Mouse (Mus musculus): ENCODE data around the gene Naa35. TPM values are rescaled to one million over a fixed set of nuclear protein-coding genes. Genes with fewer than 3 reads are reported as not detected.

The Naa35 gene
- 119 and 124 TPM in 2 replicates for polyA plus RNA-seq (2014; fragmentation: Nextera tagmentation; extraction: Ambion mirVana)

GRCm38 (mm10) chr13:59584947-59585647, at the start of gene Naa35, which contains the start of gene Agtpbp1:
Naa35 (plus strand) TSS chr13:59585259.
Agtpbp1 (minus strand) TSS chr13:59585227.
- H3K4me2 ChIP-seq (replicated peaks) = peak within 1 kb of the TSS; percentile 93
- H3K27ac ChIP-seq = peak within 1 kb of the TSS; percentile 90
- ATAC-seq (ENCODE audit: low FRiP score) (peak; percentile 98), DNase-seq (ENCODE audit: low spot score) (peak; percentile 98)
- H3K27me3 ChIP-seq (ENCODE audit: control insufficient read depth, insufficient read depth, low read length) = no peaks in the 10 kb centered on the region
- peaks cover 26% of the 10 kb centered on the region for H3K4me1 ChIP-seq (replicated peaks; ENCODE audit: control insufficient read depth, insufficient read depth, low read length)
- no peaks in the 10 kb centered on the region for H3K9me3 ChIP-seq (ENCODE audit: control insufficient read depth, low read length)
- peak within 1 kb of the TSS; percentile 96 for H3K4me3 ChIP-seq (replicated peaks; ENCODE audit: low read length)
- WGBS = under 1% methylated on average over 53 of the region's 83 CpGs
- peaks cover 23% of the 10 kb centered on the region for H3K36me3 ChIP-seq (replicated peaks; ENCODE audit: control insufficient read depth, insufficient read depth)
- peak within 1 kb of the TSS; percentile 93 for H3K9ac ChIP-seq

GRCm38 (mm10) chr13:59535746-59536145, 49.3 kb upstream of the Naa35 start:
- Histone ChIP-seq H3K4me2 (replicated peaks) (no peak overlapping the region), H3K4me3 (replicated peaks; ENCODE audit: low read length) (no peak overlapping the region), H3K4me1 (replicated peaks; ENCODE audit: control insufficient read depth, insufficient read depth, low read length) (no peaks in the 10 kb centered on the region), H3K27me3 (ENCODE audit: control insufficient read depth, insufficient read depth, low read length) (no peaks in the 10 kb centered on the region), H3K9me3 (ENCODE audit: control insufficient read depth, low read length) (no peaks in the 10 kb centered on the region), H3K36me3 (replicated peaks; ENCODE audit: control insufficient read depth, insufficient read depth) (peaks cover 39% of the 10 kb centered on the region), H3K9ac (no peak overlapping the region), H3K27ac (no peak overlapping the region)
- ATAC-seq (ENCODE audit: low FRiP score) (no peak), DNase-seq (ENCODE audit: low spot score) (no peak)
- WGBS = 88% methylated on average over 6 of the region's 6 CpGs

GRCm38 (mm10) chr13:59536631-59537030, 48.4 kb upstream of the Naa35 start:
- no peak for DNase-seq (ENCODE audit: low spot score)
- Histone ChIP-seq H3K4me2 (replicated peaks) (no peak overlapping the region), H3K4me1 (replicated peaks; ENCODE audit: control insufficient read depth, insufficient read depth, low read length) (no peaks in the 10 kb centered on the region), H3K9ac (no peak overlapping the region), H3K27me3 (ENCODE audit: control insufficient read depth, insufficient read depth, low read length) (no peaks in the 10 kb centered on the region), H3K27ac (no peak overlapping the region), H3K4me3 (replicated peaks; ENCODE audit: low read length) (no peak overlapping the region), H3K9me3 (ENCODE audit: control insufficient read depth, low read length) (no peaks in the 10 kb centered on the region), H3K36me3 (replicated peaks; ENCODE audit: control insufficient read depth, insufficient read depth) (peaks cover 30% of the 10 kb centered on the region)
- ATAC-seq (ENCODE audit: low FRiP score) = no peak
- 82% methylated on average over 2 of the region's 2 CpGs for WGBS

GRCm38 (mm10) chr13:59538661-59539060, 46.4 kb upstream of the Naa35 start:
- H3K4me1 ChIP-seq (replicated peaks; ENCODE audit: control insufficient read depth, insufficient read depth, low read length) = no peaks in the 10 kb centered on the region
- H3K27ac ChIP-seq = no peak overlapping the region
- no peak overlapping the region for H3K9ac ChIP-seq
- 97% methylated on average over 5 of the region's 5 CpGs for WGBS
- ATAC-seq (ENCODE audit: low FRiP score) = no peak
- H3K4me2 ChIP-seq (replicated peaks) = no peak overlapping the region
- H3K36me3 ChIP-seq (replicated peaks; ENCODE audit: control insufficient read depth, insufficient read depth) = peaks cover 15% of the 10 kb centered on the region; the same call in 1 of the 2 replicates
- no peak for DNase-seq (ENCODE audit: low spot score)
- H3K27me3 ChIP-seq (ENCODE audit: control insufficient read depth, insufficient read depth, low read length) = no peaks in the 10 kb centered on the region
- H3K4me3 ChIP-seq (replicated peaks; ENCODE audit: low read length) = no peak overlapping the region
- no peaks in the 10 kb centered on the region for H3K9me3 ChIP-seq (ENCODE audit: control insufficient read depth, low read length)

GRCm38 (mm10) chr13:59540030-59540429, 45.0 kb upstream of the Naa35 start:
- ATAC-seq (ENCODE audit: low FRiP score) (no peak), DNase-seq (ENCODE audit: low spot score) (no peak)
- Histone ChIP-seq H3K4me1 (replicated peaks; ENCODE audit: control insufficient read depth, insufficient read depth, low read length) (peaks cover 3% of the 10 kb centered on the region; the same call in 1 of the 2 replicates), H3K9ac (no peak overlapping the region), H3K27ac (no peak overlapping the region), H3K4me3 (replicated peaks; ENCODE audit: low read length) (no peak overlapping the region), H3K4me2 (replicated peaks) (no peak overlapping the region), H3K27me3 (ENCODE audit: control insufficient read depth, insufficient read depth, low read length) (no peaks in the 10 kb centered on the region), H3K36me3 (replicated peaks; ENCODE audit: control insufficient read depth, insufficient read depth) (peaks cover 15% of the 10 kb centered on the region; the same call in 1 of the 2 replicates), H3K9me3 (ENCODE audit: control insufficient read depth, low read length) (no peaks in the 10 kb centered on the region)
- WGBS = 90% methylated on average over 5 of the region's 5 CpGs

- no peak overlapping the region for H3K9ac ChIP-seq
- DNase-seq (ENCODE audit: low spot score) = no peak
- H3K4me2 ChIP-seq (replicated peaks) = no peak overlapping the region
- H3K36me3 ChIP-seq (replicated peaks; ENCODE audit: control insufficient read depth, insufficient read depth) = no peaks in the 10 kb centered on the region
- no peak overlapping the region for H3K27ac ChIP-seq
- H3K9me3 ChIP-seq (ENCODE audit: control insufficient read depth, low read length) = no peaks in the 10 kb centered on the region
- peaks cover 3% of the 10 kb centered on the region; the same call in 1 of the 2 replicates for H3K4me1 ChIP-seq (replicated peaks; ENCODE audit: control insufficient read depth, insufficient read depth, low read length)
- no peak for ATAC-seq (ENCODE audit: low FRiP score)
- H3K27me3 ChIP-seq (ENCODE audit: control insufficient read depth, insufficient read depth, low read length) = no peaks in the 10 kb centered on the region
- H3K4me3 ChIP-seq (replicated peaks; ENCODE audit: low read length) = no peak overlapping the region
- WGBS = 88% methylated on average over 10 of the region's 10 CpGs
Observed at GRCm38 (mm10) chr13:59542411-59542810, 42.6 kb upstream of the Naa35 start.

- Histone ChIP-seq H3K27me3 (ENCODE audit: control insufficient read depth, insufficient read depth, low read length) (no peaks in the 10 kb centered on the region), H3K4me3 (replicated peaks; ENCODE audit: low read length) (no peak overlapping the region), H3K27ac (no peak overlapping the region), H3K9me3 (ENCODE audit: control insufficient read depth, low read length) (no peaks in the 10 kb centered on the region), H3K36me3 (replicated peaks; ENCODE audit: control insufficient read depth, insufficient read depth) (no peaks in the 10 kb centered on the region), H3K9ac (no peak overlapping the region), H3K4me1 (replicated peaks; ENCODE audit: control insufficient read depth, insufficient read depth, low read length) (peaks cover 3% of the 10 kb centered on the region; the same call in 1 of the 2 replicates), H3K4me2 (replicated peaks) (no peak overlapping the region)
- ATAC-seq (ENCODE audit: low FRiP score) (no peak), DNase-seq (ENCODE audit: low spot score) (no peak)
- WGBS = 79% methylated on average over 2 of the region's 2 CpGs
Observed at GRCm38 (mm10) chr13:59547091-59547490, 38.0 kb upstream of the Naa35 start.

- Histone ChIP-seq H3K27me3 (ENCODE audit: control insufficient read depth, insufficient read depth, low read length) (no peaks in the 10 kb centered on the region), H3K36me3 (replicated peaks; ENCODE audit: control insufficient read depth, insufficient read depth) (no peaks in the 10 kb centered on the region), H3K4me2 (replicated peaks) (no peak overlapping the region), H3K27ac (no peak overlapping the region), H3K9me3 (ENCODE audit: control insufficient read depth, low read length) (no peaks in the 10 kb centered on the region), H3K9ac (no peak overlapping the region), H3K4me1 (replicated peaks; ENCODE audit: control insufficient read depth, insufficient read depth, low read length) (peaks cover 9% of the 10 kb centered on the region), H3K4me3 (replicated peaks; ENCODE audit: low read length) (no peak overlapping the region)
- WGBS = 75% methylated on average over 4 of the region's 4 CpGs
- ATAC-seq (ENCODE audit: low FRiP score) (no peak), DNase-seq (ENCODE audit: low spot score) (no peak)
Observed at GRCm38 (mm10) chr13:59547716-59548115, 37.3 kb upstream of the Naa35 start.

- H3K4me2 ChIP-seq (replicated peaks) = no peak overlapping the region
- WGBS = 66% methylated on average over 1 of the region's 1 CpGs
Observed at GRCm38 (mm10) chr13:59549318-59549798, 35.7 kb upstream of the Naa35 start.

More at GRCm38 (mm10) chr13:59549318-59549798, 35.7 kb upstream of the Naa35 start:
- H3K9me3 ChIP-seq (ENCODE audit: control insufficient read depth, low read length) = no peaks in the 10 kb centered on the region
- H3K9ac ChIP-seq = no peak overlapping the region
- peaks cover 10% of the 10 kb centered on the region for H3K4me1 ChIP-seq (replicated peaks; ENCODE audit: control insufficient read depth, insufficient read depth, low read length)
- DNase-seq (ENCODE audit: low spot score) = no peak
- ATAC-seq (ENCODE audit: low FRiP score) = no peak
- no peaks in the 10 kb centered on the region for H3K27me3 ChIP-seq (ENCODE audit: control insufficient read depth, insufficient read depth, low read length)
- H3K4me3 ChIP-seq (replicated peaks; ENCODE audit: low read length) = no peak overlapping the region
- no peak overlapping the region for H3K27ac ChIP-seq
- H3K36me3 ChIP-seq (replicated peaks; ENCODE audit: control insufficient read depth, insufficient read depth) = no peaks in the 10 kb centered on the region

Data from hindbrain, embryonic 14.5 days (tissue).